Mouse (Mus musculus): ENCODE measurements around the gene Dnlz.

Gene Dnlz

GRCm38 (mm10) chr2:26357484-26357883, 5.6 kb upstream of the Dnlz start:
- DNase-seq (ENCODE audit: low read depth, low spot score): no peak

- DNase-seq (ENCODE audit: low read depth, low spot score): no peak
Observed at GRCm38 (mm10) chr2:26356678-26357077, 4.8 kb upstream of the Dnlz start.

GRCm38 (mm10) chr2:26356231-26356630, 4.3 kb upstream of the Dnlz start:
- no peak for DNase-seq (ENCODE audit: low read depth, low spot score)

GRCm38 (mm10) chr2:26354401-26354800, 2.5 kb upstream of the Dnlz start:
- no peak for DNase-seq (ENCODE audit: low read depth, low spot score)

GRCm38 (mm10) chr2:26353066-26353980, 1.4 kb upstream of the Dnlz start:
- DNase-seq (ENCODE audit: low read depth, low spot score): no peak

- no peak for DNase-seq (ENCODE audit: low read depth, low spot score)
Observed at GRCm38 (mm10) chr2:26352291-26352910, 491 bp upstream of the Dnlz start.

GRCm38 (mm10) chr2:26348241-26348640, 3.7 kb downstream of the Dnlz start:
- no peak for DNase-seq (ENCODE audit: low read depth, low spot score)

GRCm38 (mm10) chr2:26342609-26343490, 9.1 kb downstream of the Dnlz start:
- no peak for DNase-seq (ENCODE audit: low read depth, low spot score)

- DNase-seq (ENCODE audit: low read depth, low spot score): no peak
Observed at GRCm38 (mm10) chr2:26342044-26342443, 9.9 kb downstream of the Dnlz start.

GRCm38 (mm10) chr2:26341510-26341981, 10.4 kb downstream of the Dnlz start:
- DNase-seq (ENCODE audit: low read depth, low spot score): no peak

- DNase-seq (ENCODE audit: low read depth, low spot score): no peak
Observed at GRCm38 (mm10) chr2:26339204-26339551, 12.7 kb downstream of the Dnlz start.

GRCm38 (mm10) chr2:26338302-26339203, 13.4 kb downstream of the Dnlz start:
- DNase-seq (ENCODE audit: low read depth, low spot score): no peak

GRCm38 (mm10) chr2:26330702-26331101, 21.2 kb downstream of the Dnlz start:
- no peak for DNase-seq (ENCODE audit: low read depth, low spot score)

GRCm38 (mm10) chr2:26330056-26330468, 21.8 kb downstream of the Dnlz start:
- no peak for DNase-seq (ENCODE audit: low read depth, low spot score)

GRCm38 (mm10) chr2:26329402-26329801, 22.5 kb downstream of the Dnlz start:
- DNase-seq (ENCODE audit: low read depth, low spot score): no peak

GRCm38 (mm10) chr2:26327852-26328251, 24.1 kb downstream of the Dnlz start:
- no peak for DNase-seq (ENCODE audit: low read depth, low spot score)

GRCm38 (mm10) chr2:26325386-26326181, 26.3 kb downstream of the Dnlz start:
- peak; percentile 75 for DNase-seq (ENCODE audit: low read depth, low spot score)

GRCm38 (mm10) chr2:26324917-26325316, 27.0 kb downstream of the Dnlz start:
- no peak for DNase-seq (ENCODE audit: low read depth, low spot score)

- no peak for DNase-seq (ENCODE audit: low read depth, low spot score)
Observed at GRCm38 (mm10) chr2:26323589-26324325, 28.2 kb downstream of the Dnlz start.
